Mouse (Mus musculus) urinary bladder, adult 2 months (tissue): Measurements from ENCODE around the gene Rngtt. TPM values are rescaled to one million over a fixed set of nuclear protein-coding genes. Genes with fewer than 3 reads are reported as not detected.
"Not testable (repeated sequence)": the region's sequence is repeated elsewhere in the genome, so short reads cannot be mapped to it uniquely, and the experiment has no call there.

Experiments used
- DNase-seq: peaks from one replicate; pipeline ENCODE4 v3.0.0; 2022; ENCODE audit warnings: low spot score
- polyA plus RNA-seq: library from polyadenylated mRNA; depleted of rRNA; stranded (reverse); fragments of >200 nt; gene quantifications from 2 replicates; pipeline ENCODE4 v1.2.3, GENCODE M21; 2012

The Rngtt gene
- polyA plus RNA-seq, 1 experiment: 4.8 TPM

- no peak for DNase-seq
Measured at GRCm38 (mm10) chr4:33441864-33442263, 131.8 kb downstream of the Rngtt start.

- DNase-seq: no peak
Measured at GRCm38 (mm10) chr4:33446265-33446664, 136.2 kb downstream of the Rngtt start.

GRCm38 (mm10) chr4:33446881-33447280, 136.8 kb downstream of the Rngtt start:
- DNase-seq: no peak

- not testable (repeated sequence) for DNase-seq
Measured at GRCm38 (mm10) chr4:33450356-33450755, 140.2 kb downstream of the Rngtt start.

- DNase-seq: no peak
Measured at GRCm38 (mm10) chr4:33459851-33460250, 149.7 kb downstream of the Rngtt start.

DNA sequence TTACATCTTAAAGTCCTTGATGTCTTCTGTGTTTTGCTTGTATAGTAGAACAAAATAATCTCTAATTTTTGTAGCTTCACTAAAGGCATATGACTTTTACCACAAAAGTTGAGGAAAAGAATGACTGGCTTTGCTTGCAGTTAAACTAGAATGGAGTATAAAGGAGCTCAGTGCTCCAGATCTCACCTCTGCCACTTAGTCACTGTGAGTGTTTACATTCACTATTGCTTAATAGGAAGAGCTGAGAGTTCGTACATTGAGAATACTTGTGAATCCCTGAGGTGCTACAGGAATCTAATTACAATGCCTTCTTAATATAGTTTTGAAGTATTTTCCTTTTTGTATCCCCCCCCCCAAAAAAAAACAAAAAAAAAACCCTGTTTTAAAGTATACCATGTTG, 154.3 kb downstream of the Rngtt start:
- DNase-seq: no peak

- no peak for DNase-seq
Measured at GRCm38 (mm10) chr4:33465871-33466270, 155.8 kb downstream of the Rngtt start.

- no peak for DNase-seq
Measured at GRCm38 (mm10) chr4:33466970-33467399, 156.9 kb downstream of the Rngtt start.

DNA sequence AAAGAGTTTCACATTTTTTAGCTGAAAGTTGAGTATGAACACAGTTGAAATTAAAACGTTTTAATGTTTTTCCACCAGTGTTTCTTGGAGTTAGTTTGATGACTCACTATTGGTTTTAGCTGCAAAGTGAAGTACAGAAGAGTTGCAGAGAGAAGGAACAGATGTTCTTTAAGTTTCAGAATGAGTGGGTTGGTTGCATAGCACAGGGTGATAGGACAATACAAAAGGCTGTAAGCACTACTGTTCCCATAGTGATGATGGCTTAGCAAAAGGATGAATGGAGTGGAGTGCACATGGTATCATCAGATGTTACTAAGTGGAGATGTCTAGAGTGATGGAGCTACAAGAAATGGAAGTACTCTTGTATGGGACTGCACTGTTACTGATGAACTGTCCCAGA, 157.5 kb downstream of the Rngtt start:
- DNase-seq: no peak

- no peak for DNase-seq
Measured at GRCm38 (mm10) chr4:33468151-33468550, 158.0 kb downstream of the Rngtt start.

DNA sequence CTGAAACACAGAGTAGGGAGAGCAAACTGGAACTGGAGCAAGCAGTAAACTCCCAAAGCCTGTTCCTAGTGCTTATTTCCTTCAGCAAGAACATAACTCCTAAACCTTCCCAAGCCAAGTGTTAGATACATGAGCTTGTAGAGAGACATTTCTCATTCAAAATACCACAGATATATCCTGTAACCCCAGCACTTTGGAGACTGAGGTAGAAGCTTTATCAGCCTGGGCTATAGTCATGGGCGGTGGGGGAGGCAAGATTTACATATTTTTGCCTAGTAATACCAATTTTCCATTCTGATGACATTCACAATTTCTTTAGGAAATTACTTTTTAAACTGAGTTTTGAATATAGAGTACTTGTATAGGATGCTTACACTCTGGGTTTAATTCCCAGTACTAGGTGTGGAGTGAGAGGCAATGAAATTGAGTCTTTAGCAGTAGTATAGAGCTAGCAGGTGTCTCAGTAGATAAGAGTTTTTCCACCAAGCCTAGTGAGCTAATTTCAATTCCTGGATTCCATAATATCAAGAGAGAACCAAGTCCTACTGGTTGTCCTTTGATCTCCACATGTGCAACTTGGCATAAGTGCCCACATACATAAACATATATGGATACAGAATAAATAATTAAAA, 160.7 kb downstream of the Rngtt start:
- DNase-seq: no peak

DNA sequence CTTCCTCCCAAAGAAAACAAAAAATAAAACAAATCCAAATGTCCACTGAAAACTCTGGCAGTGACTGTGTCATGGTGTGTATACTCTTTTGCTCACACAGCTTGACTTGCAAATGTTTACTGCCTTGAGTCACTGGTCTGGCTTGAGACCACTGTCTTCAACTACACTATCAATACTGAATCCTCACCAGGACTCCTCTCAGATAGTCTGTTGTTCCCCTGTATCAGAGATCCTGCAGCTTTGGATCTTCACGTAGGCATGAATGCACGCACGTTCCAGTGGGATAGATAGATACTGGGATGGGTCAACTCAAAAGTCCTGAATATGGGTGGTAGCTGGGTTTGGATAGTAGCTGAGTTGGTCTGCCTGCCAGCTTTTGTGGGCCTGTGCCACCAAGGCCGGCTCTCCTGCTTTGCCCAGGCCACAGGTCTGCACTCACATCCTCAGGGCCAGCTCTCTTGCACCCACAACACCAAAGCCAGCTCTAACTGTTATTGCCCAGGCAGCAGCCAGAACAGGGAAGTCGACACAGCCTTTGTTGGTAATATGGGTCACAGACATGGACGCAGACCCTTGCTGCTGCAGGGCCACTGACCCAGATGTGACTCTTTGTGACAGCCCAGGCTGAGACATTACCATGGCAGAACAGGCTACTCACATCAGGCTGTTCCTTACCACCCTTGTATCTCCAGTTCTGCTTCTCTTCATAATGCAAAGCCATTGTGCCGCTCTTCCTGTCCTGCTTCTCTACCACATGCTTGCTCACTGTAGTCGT, 168.1 kb downstream of the Rngtt start:
- no peak for DNase-seq

GRCm38 (mm10) chr4:33481721-33482120, 171.6 kb downstream of the Rngtt start:
- no peak for DNase-seq

GRCm38 (mm10) chr4:33486050-33486449, 175.9 kb downstream of the Rngtt start:
- DNase-seq: no peak

DNA sequence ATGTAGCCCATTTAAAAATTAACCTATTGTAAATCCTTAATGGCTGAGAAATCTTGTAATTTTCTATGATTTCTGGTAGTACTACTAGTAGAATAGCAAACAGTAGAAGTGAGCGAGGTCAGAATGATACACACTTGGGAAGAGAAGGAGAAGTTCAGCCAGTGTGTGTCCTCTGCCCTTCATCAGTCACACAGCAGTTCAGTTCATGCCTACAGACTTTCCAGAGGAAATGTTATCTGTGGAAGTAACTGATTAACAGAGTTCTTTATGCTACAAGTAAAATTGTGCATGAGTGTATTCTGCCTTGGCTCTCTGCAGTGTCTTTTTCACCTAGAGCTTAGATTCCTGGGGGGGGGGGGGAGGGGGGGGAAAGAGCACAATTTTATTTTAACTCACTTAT, 181.0 kb downstream of the Rngtt start:
- no peak for DNase-seq

DNA sequence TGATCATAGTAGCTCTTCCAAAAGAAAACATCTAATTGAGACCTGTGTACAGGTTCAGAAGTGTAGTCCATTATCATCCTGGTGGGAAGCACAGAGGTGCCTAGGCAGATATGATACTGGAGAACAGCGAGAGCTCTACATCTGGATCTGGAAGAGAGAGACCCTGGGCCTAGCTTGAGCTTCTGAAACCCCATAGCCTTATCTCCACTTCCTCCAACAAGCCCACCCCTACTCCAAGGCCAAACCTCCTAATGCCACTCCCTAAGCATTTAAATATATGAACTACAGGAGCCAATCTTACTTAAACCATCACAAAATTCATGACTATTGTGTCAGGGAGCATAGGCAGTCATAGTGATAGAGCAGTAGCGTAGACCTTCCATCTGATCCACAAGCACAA, 184.3 kb downstream of the Rngtt start:
- no peak for DNase-seq

DNA sequence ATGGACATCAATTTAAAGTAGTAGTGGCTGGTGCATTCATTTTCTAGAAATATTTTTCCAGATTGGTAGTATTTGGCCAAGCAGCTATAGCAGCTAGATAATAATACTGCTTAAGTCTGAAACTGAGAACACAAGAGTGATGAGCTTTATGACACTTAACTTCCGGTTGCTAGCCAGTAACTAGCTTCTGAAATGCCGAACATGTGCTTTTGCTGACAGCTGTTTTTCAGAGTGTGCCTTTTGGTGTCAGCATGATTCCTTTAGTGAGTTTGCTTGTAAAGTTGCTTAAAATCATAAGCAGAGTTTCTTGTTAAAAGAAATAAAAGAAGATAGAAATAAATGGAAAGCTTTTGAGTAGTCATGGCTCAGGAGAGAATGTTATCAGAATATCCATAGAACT, 186.9 kb downstream of the Rngtt start:
- no peak for DNase-seq

DNA sequence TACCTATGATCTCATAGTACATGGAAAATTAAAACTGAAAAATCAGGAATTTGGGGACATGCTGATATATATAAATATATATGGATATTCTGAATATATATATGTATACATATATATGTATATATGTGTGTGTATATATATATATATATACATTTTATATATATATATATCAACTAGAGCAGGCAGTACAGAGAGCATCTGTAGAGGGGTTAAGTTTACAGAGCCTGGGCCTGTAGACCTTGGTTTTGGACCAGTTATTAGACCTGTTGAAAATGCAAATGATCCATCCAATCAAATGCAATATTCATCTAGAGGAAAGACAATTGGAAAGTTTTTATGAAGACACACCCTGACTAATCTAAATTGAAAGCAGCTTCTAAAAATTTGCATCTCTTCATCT, 187.5 kb downstream of the Rngtt start:
- DNase-seq: no peak

GRCm38 (mm10) chr4:33498160-33498874, 188.2 kb downstream of the Rngtt start:
- no peak for DNase-seq

DNA sequence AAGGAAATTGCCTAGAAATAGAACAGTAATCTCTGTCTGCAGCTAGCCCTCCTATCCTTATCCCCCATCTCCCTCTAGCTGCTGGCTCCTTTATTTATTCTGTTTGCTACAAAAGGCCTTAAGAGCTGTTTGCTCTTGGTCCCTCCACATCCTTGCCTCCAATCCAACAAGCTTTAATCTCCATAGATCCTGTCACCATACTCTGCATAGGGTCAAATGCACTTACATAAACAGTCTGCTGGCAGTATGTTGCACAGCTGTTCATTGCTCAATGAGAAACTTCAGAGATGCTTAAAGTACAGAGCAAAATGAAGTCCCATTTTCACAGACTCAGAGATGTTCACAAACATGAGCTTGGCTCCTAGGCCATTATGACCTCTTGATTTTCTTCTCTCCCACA, 196.5 kb downstream of the Rngtt start:
- DNase-seq: no peak

- DNase-seq: no peak
Measured at GRCm38 (mm10) chr4:33510544-33510943, 200.4 kb downstream of the Rngtt start.

DNA sequence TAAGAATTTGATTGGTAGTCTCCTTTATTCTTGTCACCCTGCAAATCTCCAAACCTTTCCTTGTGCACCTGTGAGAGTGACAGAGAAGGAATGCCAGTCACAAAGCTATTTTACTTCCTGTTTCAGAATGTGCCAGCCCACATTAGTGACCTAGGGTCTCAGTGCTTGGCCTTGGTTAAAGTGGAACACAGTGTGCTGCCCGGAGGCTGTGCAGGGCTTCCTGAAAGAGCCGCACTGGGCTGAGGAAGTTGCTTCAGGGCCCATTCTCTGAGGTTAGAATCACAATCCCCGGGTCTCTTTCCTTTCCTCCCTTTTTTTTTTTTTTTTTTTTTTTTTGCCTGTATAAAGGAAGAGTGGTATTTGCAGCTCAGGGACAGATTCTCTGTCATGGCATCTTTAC, 203.3 kb downstream of the Rngtt start:
- DNase-seq: no peak
